Mouse (Mus musculus) MEL (cell line): ENCODE data around the gene Dram1. TPM values are rescaled to one million over a fixed set of nuclear protein-coding genes. Genes with fewer than 3 reads are reported as not detected.

Experiments used
- DNase-seq: peaks from one replicate; pipeline ENCODE4 v3.0.0; 2011; ENCODE audit warnings: low read depth, low spot score
- H3K27ac ChIP-seq: 2 replicates; pipeline ENCODE4 v1.5.1; 2012; ENCODE audit warnings: low read depth, mild to moderate bottlenecking, control low read depth, low read length, moderate library complexity; ENCODE audit not compliant: control insufficient read depth
- H3K27me3 ChIP-seq, 2 experiments: fragments of 150-350 bp in 1 of 2; sonication (generic) in 1 of 2; 2 replicates each; pipeline ENCODE4 v1.6.1; 2012; ENCODE audit warnings: low read length in 2 of 2, mild to moderate bottlenecking in 2 of 2, improper control_type of control experiment in 1 of 2, moderate library complexity in 1 of 2; ENCODE audit not compliant: insufficient read depth in 2 of 2, control insufficient read depth in 1 of 2
- H3K36me3 ChIP-seq, 2 experiments: 2 replicates each; pipeline ENCODE4 v1.6.1; 2012 to 2014; ENCODE audit warnings: low read length in 2 of 2, improper control_type of control experiment in 1 of 2, inconsistent platforms in 1 of 2, mild to moderate bottlenecking in 1 of 2; ENCODE audit not compliant: insufficient read depth in 2 of 2, control insufficient read depth in 1 of 2
- H3K4me1 ChIP-seq, 2 experiments: fragments of 150-350 bp in 1 of 2; sonication (generic) in 1 of 2; 2 replicates each; pipeline ENCODE4 v1.6.1; 2012; ENCODE audit warnings: low read length in 2 of 2, improper control_type of control experiment in 1 of 2, mild to moderate bottlenecking in 1 of 2; ENCODE audit not compliant: insufficient read depth in 2 of 2, control insufficient read depth in 1 of 2
- H3K4me3 ChIP-seq, 2 experiments: fragments of 150-350 bp in 1 of 2; sonication (generic) in 1 of 2; 2 replicates each; pipeline ENCODE4 v1.5.1; 2012; ENCODE audit warnings: low read depth in 2 of 2, low read length in 2 of 2, mild to moderate bottlenecking in 2 of 2, moderate library complexity in 2 of 2, control low read depth in 1 of 2, improper control_type of control experiment in 1 of 2; ENCODE audit not compliant: control insufficient read depth in 1 of 2, insufficient read depth in 1 of 2
- H3K79me2 ChIP-seq: 2 replicates; pipeline ENCODE4 v1.6.1; 2012; ENCODE audit warnings: mild to moderate bottlenecking, low read length, moderate library complexity; ENCODE audit not compliant: control insufficient read depth, poor library complexity, insufficient read depth
- H3K9ac ChIP-seq: 2 replicates; pipeline ENCODE4 v1.6.1; 2012; ENCODE audit warnings: low read depth, mild to moderate bottlenecking, control low read depth, low read length, moderate library complexity; ENCODE audit not compliant: control insufficient read depth, poor library complexity, severe bottlenecking
- H3K9me3 ChIP-seq: fragments of 150-350 bp; sonication (generic); replicated peaks from 2 replicates; pipeline ENCODE4 v1.6.1; 2012; ENCODE audit warnings: mild to moderate bottlenecking, low read length, improper control_type of control experiment, moderate library complexity; ENCODE audit not compliant: insufficient read depth
- BHLHE40 ChIP-seq: IDR thresholded peaks from 2 replicates; pipeline ENCODE4 v1.6.1; 2012; ENCODE audit warnings: low read depth, mild to moderate bottlenecking, inconsistent platforms, low read length, improper control_type of control experiment, borderline replicate concordance
- CHD2 ChIP-seq: IDR thresholded peaks from 2 replicates; pipeline ENCODE4 v1.6.1; 2011; ENCODE audit warnings: low read length, improper control_type of control experiment
- CTCF ChIP-seq, 3 experiments: IDR thresholded peaks in 2 of 3; conservative IDR thresholded peaks in 1 of 3; 2 replicates each; pipeline ENCODE4 v1.5.1; 2011 to 2012; ENCODE audit warnings: low read length in 3 of 3, low read depth in 2 of 3, mild to moderate bottlenecking in 2 of 3, improper control_type of control experiment in 1 of 3, inconsistent platforms in 1 of 3, mixed read lengths in 1 of 3, moderate library complexity in 1 of 3; ENCODE audit not compliant: control insufficient read depth in 1 of 3, insufficient read depth in 1 of 3, poor library complexity in 1 of 3, severe bottlenecking in 1 of 3
- E2F4 ChIP-seq: IDR thresholded peaks from 2 replicates; pipeline ENCODE4 v1.6.1; 2011; ENCODE audit warnings: low read depth, low read length, improper control_type of control experiment, borderline replicate concordance
- EP300 ChIP-seq, 2 experiments: IDR thresholded peaks; 2 replicates each; pipeline ENCODE4 v1.6.1; 2011; ENCODE audit warnings: improper control_type of control experiment in 2 of 2, low read length in 2 of 2, low read depth in 1 of 2, mild to moderate bottlenecking in 1 of 2
- GABPA ChIP-seq: IDR thresholded peaks from 2 replicates; pipeline ENCODE4 v1.6.1; 2012; ENCODE audit warnings: low read depth, mild to moderate bottlenecking, inconsistent platforms, low read length, improper control_type of control experiment, moderate library complexity
- GATA1 ChIP-seq: IDR thresholded peaks from 2 replicates; pipeline ENCODE4 v1.6.1; 2011; ENCODE audit warnings: low read depth, low read length, improper control_type of control experiment
- HCFC1 ChIP-seq: IDR thresholded peaks from 2 replicates; pipeline ENCODE4 v1.6.1; 2012; ENCODE audit warnings: low read depth, mild to moderate bottlenecking, inconsistent platforms, low read length, improper control_type of control experiment, moderate library complexity
- KAT2A ChIP-seq: conservative IDR thresholded peaks from 2 replicates; pipeline ENCODE4 v1.6.1; 2012; ENCODE audit warnings: low read depth, low read length, improper control_type of control experiment, inconsistent platforms
- MAFK ChIP-seq: IDR thresholded peaks from 2 replicates; pipeline ENCODE4 v1.6.1; 2011; ENCODE audit warnings: low read depth, mild to moderate bottlenecking, low read length, improper control_type of control experiment, borderline replicate concordance
- MYB ChIP-seq: IDR thresholded peaks from 2 replicates; pipeline ENCODE4 v1.6.1; 2011; ENCODE audit warnings: mild to moderate bottlenecking, low read depth, low read length, improper control_type of control experiment
- MYC ChIP-seq: IDR thresholded peaks from 2 replicates; pipeline ENCODE4 v1.6.1; 2011; ENCODE audit warnings: low read depth, mild to moderate bottlenecking, low read length, improper control_type of control experiment, moderate library complexity
- NELFE ChIP-seq: IDR thresholded peaks from 2 replicates; pipeline ENCODE4 v1.6.1; 2011; ENCODE audit warnings: low read depth, low read length, improper control_type of control experiment
- POLR2A ChIP-seq, 2 experiments: IDR thresholded peaks; 2 replicates each; pipeline ENCODE4 v1.6.1; 2011 to 2012; ENCODE audit warnings: low read length in 2 of 2, mild to moderate bottlenecking in 2 of 2, control low read depth in 1 of 2, improper control_type of control experiment in 1 of 2, low read depth in 1 of 2, moderate library complexity in 1 of 2; ENCODE audit not compliant: control insufficient read depth in 1 of 2, insufficient read depth in 1 of 2, poor library complexity in 1 of 2
- POLR2AphosphoS5 ChIP-seq: IDR thresholded peaks from 2 replicates; pipeline ENCODE4 v1.6.1; 2012; ENCODE audit warnings: low read depth, borderline replicate concordance, mild to moderate bottlenecking, inconsistent platforms, low read length, moderate library complexity, mixed read lengths
- SIN3A ChIP-seq: IDR thresholded peaks from 2 replicates; pipeline ENCODE4 v1.6.1; 2012; ENCODE audit warnings: low read length, improper control_type of control experiment, inconsistent platforms
- SMC3 ChIP-seq: IDR thresholded peaks from 2 replicates; pipeline ENCODE4 v1.6.1; 2011; ENCODE audit warnings: low read depth, low read length, improper control_type of control experiment
- TAL1 ChIP-seq: IDR thresholded peaks from 2 replicates; pipeline ENCODE4 v1.6.1; 2012; ENCODE audit warnings: mild to moderate bottlenecking, inconsistent platforms, low read length, moderate library complexity, mixed read lengths
- TBP ChIP-seq: IDR thresholded peaks from 2 replicates; pipeline ENCODE4 v1.8.0; 2011; ENCODE audit warnings: low read depth, low read length, improper control_type of control experiment
- TCF12 ChIP-seq: IDR thresholded peaks from 2 replicates; pipeline ENCODE4 v1.6.1; 2014; ENCODE audit warnings: low read depth, mild to moderate bottlenecking, inconsistent platforms, low read length, improper control_type of control experiment, moderate library complexity
- UBTF ChIP-seq: IDR thresholded peaks from 2 replicates; pipeline ENCODE4 v1.6.1; 2012; ENCODE audit warnings: low read depth, mild to moderate bottlenecking, inconsistent platforms, low read length, improper control_type of control experiment, moderate library complexity, borderline replicate concordance; ENCODE audit not compliant: insufficient read depth
- USF2 ChIP-seq, 2 experiments: IDR thresholded peaks; 2 replicates each; pipeline ENCODE4 v1.6.1; 2011 to 2012; ENCODE audit warnings: improper control_type of control experiment in 2 of 2, low read length in 2 of 2, borderline replicate concordance in 1 of 2, inconsistent platforms in 1 of 2, low read depth in 1 of 2, mild to moderate bottlenecking in 1 of 2; ENCODE audit not compliant: insufficient read depth in 1 of 2
- ZKSCAN1 ChIP-seq: IDR thresholded peaks from 2 replicates; pipeline ENCODE4 v1.6.1; 2012; ENCODE audit warnings: low read depth, mild to moderate bottlenecking, inconsistent platforms, low read length, improper control_type of control experiment, moderate library complexity
- ZMIZ1 ChIP-seq: IDR thresholded peaks from 2 replicates; pipeline ENCODE4 v1.6.1; 2012; ENCODE audit warnings: low read depth, mild to moderate bottlenecking, inconsistent platforms, low read length, improper control_type of control experiment, moderate library complexity
- ZNF384 ChIP-seq: IDR thresholded peaks from 2 replicates; pipeline ENCODE4 v1.6.1; 2012; ENCODE audit warnings: low read depth, mild to moderate bottlenecking, inconsistent platforms, low read length, improper control_type of control experiment
- polyA plus RNA-seq, 2 experiments: library from polyadenylated mRNA; stranded (reverse) in 1 of 2; unstranded in 1 of 2; fragments of >175 nt in 1 of 2; fragments of >200 nt in 1 of 2; gene quantifications; 2 replicates each; pipeline versions ENCODE4 v1.2.1 to v1.2.4; 2012; ENCODE audit warnings: low replicate concordance in 2 of 2, low read depth in 1 of 2; ENCODE audit not compliant: insufficient read length in 2 of 2, insufficient read depth in 1 of 2, missing spikeins in 1 of 2
- total RNA-seq: library from RNA; depleted of rRNA; stranded (reverse); fragments of 300-350 nt; gene quantifications from 2 replicates; pipeline ENCODE4 v1.2.3, GENCODE M21; 2012

Gene Dram1
- total and polyA plus RNA-seq, 3 experiments = 0.17 TPM; not detected in 2

- H3K36me3 ChIP-seq = no peaks in the 10 kb centered on the region
These were observed 61.7 kb downstream of the Dram1 start for GRCm38 (mm10) chr10:88317151-88317550.

DNA sequence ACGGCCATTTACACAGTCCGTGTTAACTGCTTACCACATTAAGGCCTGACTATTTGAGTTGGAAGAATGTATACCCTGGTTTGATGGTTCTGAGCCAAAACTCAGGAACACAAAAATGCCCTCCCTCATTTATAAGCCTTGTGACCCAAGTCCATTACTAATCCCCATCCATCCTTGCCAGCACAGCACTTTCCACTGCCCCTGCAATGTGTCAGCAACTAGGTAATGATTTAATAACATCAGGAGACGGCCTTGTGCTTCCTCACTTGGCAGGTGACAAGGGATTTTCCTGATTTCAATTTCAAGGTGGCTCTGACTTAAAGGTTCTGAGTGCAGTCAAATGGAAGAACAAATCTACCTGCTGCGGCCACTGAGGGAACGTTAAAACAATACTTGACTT is 64.0 kb downstream of the Dram1 start:
- no peaks in the 10 kb centered on the region for H3K79me2 ChIP-seq
- no peak overlapping the region for H3K9ac ChIP-seq
- no peaks in the 10 kb centered on the region for H3K4me1 ChIP-seq
- H3K27ac ChIP-seq = no peak overlapping the region
- no peak for DNase-seq
- H3K9me3 ChIP-seq = no peaks in the 10 kb centered on the region
- H3K27me3 ChIP-seq = no peaks in the 10 kb centered on the region; a peak in 2 of 4 replicates
- TF ChIP-seq UBTF (no peak), POLR2A (IDR thresholded peaks at IDR 0.05; ENCODE audit: control insufficient read depth in 1 of 2, insufficient read depth in 1 of 2, low read depth in 1 of 2, low read length in 2 of 2, poor library complexity in 1 of 2) (no peak), GABPA (no peak), MYB (no peak), CTCF (IDR thresholded peaks at IDR 0.05 in 2 of 3, conservative IDR thresholded peaks at IDR 0.05 in 1 of 3; ENCODE audit: control insufficient read depth in 1 of 3, insufficient read depth in 1 of 3, low read depth in 2 of 3, low read length in 3 of 3, poor library complexity in 1 of 3, severe bottlenecking in 1 of 3) (no peak), MAFK (no peak), KAT2A (no peak), TAL1 (no peak), POLR2AphosphoS5 (no peak), ZKSCAN1 (no peak), BHLHE40 (no peak), E2F4 (no peak), SIN3A (no peak), USF2 (IDR thresholded peaks at IDR 0.05; ENCODE audit: borderline replicate concordance in 1 of 2, insufficient read depth in 1 of 2, low read depth in 1 of 2, low read length in 2 of 2) (no peak), TCF12 (no peak), EP300 (IDR thresholded peaks at IDR 0.05; ENCODE audit: low read depth in 1 of 2, low read length in 2 of 2) (no peak), HCFC1 (no peak), CHD2 (no peak), GATA1 (no peak)
- TF ChIP-seq, all 39 proteins: peak for 0
- no peak overlapping the region for H3K4me3 ChIP-seq
- no peaks in the 10 kb centered on the region for H3K36me3 ChIP-seq

More at GRCm38 (mm10) chr10:88317151-88317550, 61.7 kb downstream of the Dram1 start:
- Histone ChIP-seq H3K79me2 (no peaks in the 10 kb centered on the region), H3K4me3 (no peak overlapping the region), H3K27me3 (no peaks in the 10 kb centered on the region; a peak in 2 of 4 replicates), H3K27ac (no peak overlapping the region), H3K9me3 (no peaks in the 10 kb centered on the region)
- DNase-seq = no peak
- TF ChIP-seq HCFC1 = no peak
- TF ChIP-seq ZMIZ1 = no peak
- no peak for TF ChIP-seq ZNF384
- TF ChIP-seq SMC3 = no peak
- no peak for TF ChIP-seq TBP
- TF ChIP-seq GATA1 = no peak
- TF ChIP-seq CHD2 = no peak
- TF ChIP-seq MAFK = no peak
- TF ChIP-seq NELFE = no peak
- no peak for TF ChIP-seq MYC
- TF ChIP-seq, all 39 proteins: peak for 0
- no peaks in the 10 kb centered on the region for H3K4me1 ChIP-seq
- no peak overlapping the region for H3K9ac ChIP-seq
